Mouse (Mus musculus): ENCODE measurements around the gene Tnfsf13.
A peak's percentile ranks its signal among the peaks of the same experiment; 100 is the strongest.

Tnfsf13 gene

GRCm38 (mm10) chr11:69681314-69682208 is 4.0 kb downstream of the Tnfsf13 start, which contains the start of gene Senp3:
TSS of gene Senp3 (minus strand) at chr11:69682084.
- DNase-seq (ENCODE audit: low read depth in 1 of 2, low spot score in 2 of 2) = peak; percentile 90 to 95

GRCm38 (mm10) chr11:69680136-69680855 is 5.3 kb downstream of the Tnfsf13 start:
- no peak for DNase-seq (ENCODE audit: low read depth in 1 of 2, low spot score in 2 of 2)

- DNase-seq (ENCODE audit: low read depth in 1 of 2, low spot score in 2 of 2) = no peak
These were observed 6.4 kb downstream of the Tnfsf13 start for GRCm38 (mm10) chr11:69679144-69679543.

GRCm38 (mm10) chr11:69672211-69672706 is 13.3 kb downstream of the Tnfsf13 start, which contains the start of gene Eif4a1:
TSS of gene Eif4a1 (minus strand) at chr11:69672423.
- DNase-seq (ENCODE audit: low read depth in 1 of 2, low spot score in 2 of 2) = peak; percentile 99 to 100

GRCm38 (mm10) chr11:69671726-69672124 is 13.9 kb downstream of the Tnfsf13 start:
- DNase-seq (ENCODE audit: low read depth in 1 of 2, low spot score in 2 of 2) = no peak

GRCm38 (mm10) chr11:69670786-69671725 is 14.5 kb downstream of the Tnfsf13 start:
- DNase-seq (ENCODE audit: low read depth in 1 of 2, low spot score in 2 of 2) = peak; percentile 89 to 94

GRCm38 (mm10) chr11:69666665-69667005 is 18.9 kb downstream of the Tnfsf13 start:
- DNase-seq (ENCODE audit: low read depth in 1 of 2, low spot score in 2 of 2) = no peak

- peak; percentile 91 to 95 for DNase-seq (ENCODE audit: low read depth in 1 of 2, low spot score in 2 of 2)
These were observed 19.5 kb downstream of the Tnfsf13 start, which contains the start of gene Cd68 for GRCm38 (mm10) chr11:69665961-69666664. TSS of gene Cd68 (minus strand) at chr11:69666153.

GRCm38 (mm10) chr11:69665457-69665960 is 20.1 kb downstream of the Tnfsf13 start:
- DNase-seq (ENCODE audit: low read depth in 1 of 2, low spot score in 2 of 2) = no peak

- DNase-seq (ENCODE audit: low read depth in 1 of 2, low spot score in 2 of 2) = no peak
These were observed 20.7 kb downstream of the Tnfsf13 start for GRCm38 (mm10) chr11:69664841-69665240.

GRCm38 (mm10) chr11:69663795-69664194 is 21.8 kb downstream of the Tnfsf13 start:
- no peak for DNase-seq (ENCODE audit: low read depth in 1 of 2, low spot score in 2 of 2)

- DNase-seq (ENCODE audit: low read depth in 1 of 2, low spot score in 2 of 2) = no peak
These were observed 22.5 kb downstream of the Tnfsf13 start for GRCm38 (mm10) chr11:69662967-69663671.

GRCm38 (mm10) chr11:69662213-69662966 is 23.2 kb downstream of the Tnfsf13 start, which contains the start of gene Mpdu1:
TSS of gene Mpdu1 (minus strand) at chr11:69662642.
- peak; percentile 94 to 95 for DNase-seq (ENCODE audit: low read depth in 1 of 2, low spot score in 2 of 2)

- no peak for DNase-seq (ENCODE audit: low read depth in 1 of 2, low spot score in 2 of 2)
These were observed 24.2 kb downstream of the Tnfsf13 start for GRCm38 (mm10) chr11:69661221-69661881.

- DNase-seq (ENCODE audit: low read depth in 1 of 2, low spot score in 2 of 2) = no peak
These were observed 28.1 kb downstream of the Tnfsf13 start for GRCm38 (mm10) chr11:69657462-69657881.

GRCm38 (mm10) chr11:69656617-69657461 is 28.7 kb downstream of the Tnfsf13 start:
- DNase-seq (ENCODE audit: low read depth in 1 of 2, low spot score in 2 of 2) = no peak

GRCm38 (mm10) chr11:69656065-69656455 is 29.5 kb downstream of the Tnfsf13 start:
- DNase-seq (ENCODE audit: low read depth in 1 of 2, low spot score in 2 of 2) = no peak

All from monocyte, adult 2 months (primary cell).